Mouse (Mus musculus) stomach, postnatal 0 days (tissue): ENCODE results near the gene Dgcr2.

Source experiments
- CTCF ChIP-seq: IDR thresholded peaks from 2 replicates; pipeline ENCODE4 v1.5.1; 2016; ENCODE audit warnings: antibody characterized with exemption, low read depth, mild to moderate bottlenecking, moderate library complexity
- EP300 ChIP-seq: optimal IDR thresholded peaks from 2 replicates; pipeline ENCODE3; 2016; ENCODE audit warnings: antibody characterized with exemption

GRCm38 (mm10) chr16:17871248-17871647, 27.1 kb downstream of the Dgcr2 start:
- TF ChIP-seq EP300, result no peak
- TF ChIP-seq CTCF, result no peak
